ENCODE assay signal across 27 mouse cellular contexts in genomic region chr11:37497874-37498273, GRCm38 (mm10).
DNase-seq lines count a peak whose midpoint lies in the region; ATAC-seq and TF ChIP-seq lines count a peak whose summit lies in the region.
"Had no signal": no experiment of that assay in that cellular context is flagged by ENCODE, and none has a peak within 500 bp of the region (broad histone marks: within the 10 kb centered on the region; RNA-seq: fewer than 3 reads in every experiment).

No protein-coding gene starts in this region.

- no peaks in the 10 kb centered on the region for H3K9me3 ChIP-seq in midbrain, embryonic 10.5 days (replicated peaks)
- no peaks in the 10 kb centered on the region for H3K9me3 ChIP-seq in midbrain, embryonic 16.5 days (replicated peaks; ENCODE audit: control insufficient read depth, low read length, poor library complexity, severe bottlenecking)
- no peaks in the 10 kb centered on the region for H3K9me3 ChIP-seq in forebrain, embryonic 13.5 days (replicated peaks)
- H3K9me3 ChIP-seq: embryonic facial prominence, embryonic 13.5 days; hindbrain, embryonic 12.5 days; intestine, embryonic 15.5 days; limb, embryonic 10.5 days; limb, embryonic 15.5 days; liver, embryonic 13.5 days; megakaryocyte, embryonic 14.5 days had no signal

- no peak for ATAC-seq in midbrain, embryonic 16.5 days
- ATAC-seq in forebrain, embryonic 13.5 days: peak; percentile 38; the same call in 1 of the 2 replicates
- ATAC-seq: hindbrain, postnatal 0 days; intestine, embryonic 15.5 days; lung, postnatal 0 days had no signal

- H3K9ac ChIP-seq in midbrain, embryonic 16.5 days (ENCODE audit: low read depth, low read length): no peak overlapping the region
- H3K9ac ChIP-seq in forebrain, embryonic 13.5 days: no peak overlapping the region
- H3K9ac ChIP-seq: embryonic facial prominence, embryonic 13.5 days; hindbrain, embryonic 12.5 days; intestine, embryonic 15.5 days; limb, embryonic 15.5 days; liver, embryonic 13.5 days had no signal

- TF ChIP-seq POLR2A in brain, embryonic 14.5 days (IDR thresholded peaks at IDR 0.05; ENCODE audit: borderline replicate concordance, extremely low read depth, insufficient read depth, insufficient read length, poor library complexity, severe bottlenecking): no peak

- no peak for TF ChIP-seq CTCF in brain, embryonic 14.5 days (IDR thresholded peaks at IDR 0.05; ENCODE audit: borderline replicate concordance, extremely low read depth, insufficient read depth, insufficient read length)

- H3K4me3 ChIP-seq in midbrain, embryonic 10.5 days: no peak overlapping the region
- H3K4me3 ChIP-seq in midbrain, embryonic 16.5 days (ENCODE audit: low read depth, low read length): no peak overlapping the region
- H3K4me3 ChIP-seq in forebrain, embryonic 13.5 days: no peak overlapping the region
- H3K4me3 ChIP-seq: embryonic facial prominence, embryonic 13.5 days; hindbrain, embryonic 12.5 days; intestine, embryonic 15.5 days; limb, embryonic 10.5 days; limb, embryonic 15.5 days; liver, embryonic 13.5 days; megakaryocyte, embryonic 14.5 days had no signal

- H3K4me2 ChIP-seq in midbrain, embryonic 16.5 days (ENCODE audit: low read length): no peak overlapping the region
- peak overlapping the region; percentile 18 for H3K4me2 ChIP-seq in forebrain, embryonic 13.5 days
- H3K4me2 ChIP-seq: embryonic facial prominence, embryonic 13.5 days; hindbrain, embryonic 12.5 days; intestine, embryonic 15.5 days; limb, embryonic 15.5 days; liver, embryonic 13.5 days had no signal

- WGBS in midbrain, embryonic 10.5 days: 28% methylated on average over 9 of the region's 9 CpGs
- WGBS in midbrain, embryonic 16.5 days: 11% methylated on average over 9 of the region's 9 CpGs
- 4% methylated on average over 9 of the region's 9 CpGs for WGBS in forebrain, embryonic 13.5 days

- peak overlapping the region; percentile 46; the same call in 1 of the 2 replicates for H3K27ac ChIP-seq in midbrain, embryonic 10.5 days (replicated peaks)
- no peak overlapping the region for H3K27ac ChIP-seq in midbrain, embryonic 16.5 days (ENCODE audit: low read length)
- H3K27ac ChIP-seq in forebrain, embryonic 13.5 days: no peak overlapping the region
- H3K27ac ChIP-seq: embryonic facial prominence, embryonic 13.5 days; hindbrain, embryonic 12.5 days; hindbrain, postnatal 0 days; intestine, embryonic 15.5 days; limb, embryonic 10.5 days; limb, embryonic 15.5 days; liver, embryonic 13.5 days had no signal

- DNase-seq in midbrain, embryonic 10.5 days (ENCODE audit: low spot score): peak; percentile 18
- peak; percentile 57 for DNase-seq in R1 (ENCODE audit: low read depth, low spot score)
- peak; percentile 68 for DNase-seq in brain, embryonic 14.5 days (ENCODE audit: low read depth)
- no peak for DNase-seq in gastrocnemius, postnatal 25 days
- no peak for DNase-seq in urinary bladder, postnatal 10 days (ENCODE audit: low spot score)
- no peak for DNase-seq in kidney, adult 9 months
- DNase-seq: adrenal gland, postnatal 14 days; cerebellum, adult 18-20 months; gastrocnemius, postnatal 10 days; heart, postnatal 14 days; kidney, adult 2 months; kidney, postnatal 10 days; layer of hippocampus, adult 9-11 months; liver, embryonic 13.5 days; lung, adult 18-20 months; lung, postnatal 4 days had no signal

- H3K27me3 ChIP-seq in midbrain, embryonic 10.5 days (ENCODE audit: low read depth, poor library complexity, severe bottlenecking): peaks cover 25% of the 10 kb centered on the region; the same call in 1 of the 2 replicates
- no peaks in the 10 kb centered on the region for H3K27me3 ChIP-seq in midbrain, embryonic 16.5 days (ENCODE audit: control insufficient read depth, insufficient read depth, low read depth, low read length)
- no peaks in the 10 kb centered on the region for H3K27me3 ChIP-seq in forebrain, embryonic 13.5 days
- H3K27me3 ChIP-seq: CH12.LX; embryonic facial prominence, embryonic 13.5 days; hindbrain, embryonic 12.5 days; intestine, embryonic 15.5 days; limb, embryonic 15.5 days; liver, embryonic 13.5 days; megakaryocyte, embryonic 14.5 days had no signal

- peaks cover 28% of the 10 kb centered on the region for H3K4me1 ChIP-seq in midbrain, embryonic 10.5 days
- H3K4me1 ChIP-seq in midbrain, embryonic 16.5 days (ENCODE audit: control insufficient read depth, insufficient read depth, low read length): peaks cover 2% of the 10 kb centered on the region; the same call in 1 of the 2 replicates
- H3K4me1 ChIP-seq in forebrain, embryonic 13.5 days: peaks cover 17% of the 10 kb centered on the region
- H3K4me1 ChIP-seq: embryonic facial prominence, embryonic 13.5 days; hindbrain, embryonic 12.5 days; intestine, embryonic 15.5 days; limb, embryonic 10.5 days; limb, embryonic 15.5 days; liver, embryonic 13.5 days; megakaryocyte, embryonic 14.5 days had no signal

- no peaks in the 10 kb centered on the region for H3K36me3 ChIP-seq in midbrain, embryonic 10.5 days
- H3K36me3 ChIP-seq in midbrain, embryonic 16.5 days (ENCODE audit: control insufficient read depth, insufficient read depth, low read length): no peaks in the 10 kb centered on the region
- H3K36me3 ChIP-seq in forebrain, embryonic 13.5 days (ENCODE audit: poor library complexity, severe bottlenecking): no peaks in the 10 kb centered on the region
- H3K36me3 ChIP-seq: embryonic facial prominence, embryonic 13.5 days; hindbrain, embryonic 12.5 days; intestine, embryonic 15.5 days; limb, embryonic 10.5 days; limb, embryonic 15.5 days; liver, embryonic 13.5 days had no signal

Comparison
In these comparisons a context has a peak if more than half of its experiments do, and no peak if none do; other contexts are left out.
1. DNase-seq: peak in midbrain, embryonic 10.5 days (single experiment), R1 (single experiment) and brain, embryonic 14.5 days (single experiment); none in gastrocnemius, postnatal 25 days (single experiment), urinary bladder, postnatal 10 days (single experiment) and kidney, adult 9 months (single experiment).